Mouse (Mus musculus) neutrophil, adult 5-6 weeks (primary cell): ENCODE measurements around the gene Atg10. TPM values are rescaled to one million over a fixed set of nuclear protein-coding genes. Genes with fewer than 3 reads are reported as not detected.
"Not testable (repeated sequence)": the region's sequence is repeated elsewhere in the genome, so short reads cannot be mapped to it uniquely, and the experiment has no call there.

Source experiments
- ATAC-seq: fragments of 151-379, 151-347 bp; 2 replicates; pipeline ENCODE4 v1.8.0; 2017; ENCODE audit warnings: mild to moderate bottlenecking, moderate TSS enrichment; ENCODE audit not compliant: insufficient number of reproducible peaks, poor library complexity, low FRiP score, severe bottlenecking; ENCODE audit errors: extremely low read depth
- total RNA-seq: library from RNA; stranded (forward); fragments of 200-1000 nt; gene quantifications from 2 replicates; pipeline ENCODE4 v1.2.3, GENCODE M21; 2017

Gene Atg10
- total RNA-seq, 1 experiment from 2014 or later: 3.1 TPM

DNA sequence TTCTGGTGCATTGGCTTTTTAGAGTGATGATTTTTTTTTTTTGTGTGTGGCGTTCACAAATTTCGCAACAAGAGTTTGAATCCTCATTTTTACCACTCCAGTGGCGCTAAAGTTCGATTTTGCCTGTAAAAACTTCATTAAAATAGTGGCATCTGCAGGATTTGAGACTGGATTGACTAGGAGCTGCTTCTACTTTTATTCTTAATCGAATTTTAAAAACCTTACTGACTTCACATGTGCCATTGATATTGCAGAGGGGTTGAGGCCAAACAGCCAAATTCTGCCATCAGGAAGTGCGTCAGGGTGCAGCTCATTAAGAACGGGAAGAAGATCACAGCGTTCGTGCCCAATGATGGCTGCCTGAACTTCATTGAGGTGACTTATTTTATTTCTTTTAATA is 299.7 kb downstream of the Atg10 start:
- no peak for ATAC-seq

DNA sequence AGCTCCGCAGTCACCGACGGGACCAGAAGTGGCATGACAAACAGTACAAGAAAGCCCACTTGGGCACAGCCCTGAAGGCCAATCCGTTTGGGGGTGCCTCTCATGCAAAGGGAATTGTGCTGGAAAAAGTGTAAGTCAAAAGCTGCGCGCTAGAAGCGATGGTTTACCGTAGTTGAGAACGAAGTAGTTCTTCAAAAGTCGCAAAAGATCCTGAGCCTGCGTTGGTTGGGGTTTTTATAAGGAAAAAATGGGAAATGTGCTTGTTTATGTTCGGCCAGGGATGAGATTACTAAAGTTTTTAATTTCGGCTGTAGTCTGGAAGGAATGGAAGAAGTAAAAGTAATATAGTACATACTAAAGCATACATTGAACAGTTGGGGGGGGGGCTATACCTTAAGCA is 300.2 kb downstream of the Atg10 start:
- ATAC-seq: not testable (repeated sequence)

DNA sequence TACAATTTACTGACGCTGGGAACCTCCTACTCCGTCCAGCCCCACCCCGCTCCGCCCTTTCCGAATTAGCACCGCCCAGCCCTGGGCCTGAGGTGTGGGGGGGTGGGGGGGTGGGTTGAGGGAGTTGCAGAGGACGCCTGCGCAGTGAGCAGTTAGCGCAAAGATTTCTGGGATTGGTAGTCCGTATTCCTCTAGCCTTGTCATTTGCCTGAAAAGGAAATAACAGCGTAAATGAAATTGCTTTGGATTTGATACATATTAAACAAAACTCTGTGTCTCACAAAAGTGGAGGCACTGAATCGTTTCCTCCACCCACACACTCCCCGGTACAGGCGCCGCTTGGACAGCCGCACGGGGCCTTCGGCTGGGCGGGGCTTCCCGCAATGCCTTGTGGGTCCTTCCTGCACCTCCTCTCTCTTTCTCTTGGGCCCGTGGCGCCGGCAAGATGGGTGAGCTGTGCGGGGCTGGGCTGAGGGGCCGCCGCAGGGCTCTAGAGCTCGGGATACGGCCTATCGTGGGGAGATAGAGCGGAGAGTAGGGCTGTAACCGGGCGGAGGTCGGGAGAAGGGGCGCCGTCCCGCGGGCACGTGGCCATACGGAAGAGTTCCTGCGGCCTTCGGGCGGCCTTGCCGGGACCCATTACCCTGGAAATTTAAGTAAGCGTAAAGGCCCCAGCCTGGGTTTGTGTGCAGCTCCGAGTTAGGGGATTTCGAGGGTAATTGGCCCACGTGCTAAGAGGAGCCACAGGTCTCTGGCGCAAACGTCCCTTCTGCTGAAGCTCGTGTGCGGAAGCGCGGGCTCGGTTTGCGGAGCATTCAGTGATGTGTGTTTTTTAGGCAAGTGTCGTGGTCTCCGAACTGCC is 300.8 kb downstream of the Atg10 start, which contains the start of gene Rps23:
Gene Rps23 (plus strand): TSS at position 208 of the 862 bp plus-strand sequence.
- ATAC-seq: peak; percentile 93

DNA sequence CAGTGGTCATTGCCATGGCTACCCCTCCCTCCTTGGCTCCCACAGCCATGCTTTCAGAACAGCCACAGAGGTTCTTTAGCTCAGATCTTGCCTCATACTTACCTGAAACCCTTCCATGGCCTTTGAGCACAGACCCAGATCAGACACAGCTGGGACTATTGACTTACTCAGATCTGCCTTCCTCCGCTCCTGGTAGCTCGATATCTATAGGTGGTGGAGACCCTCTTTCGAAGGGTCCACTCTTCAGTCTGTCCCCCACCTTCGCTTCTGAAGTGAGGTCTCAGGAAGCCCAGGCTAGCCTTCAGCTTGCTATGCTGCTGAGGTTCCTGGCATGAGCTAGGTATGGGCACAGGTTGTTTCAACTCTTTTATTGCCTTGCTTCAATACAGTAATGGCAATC is 309.0 kb downstream of the Atg10 start:
- ATAC-seq: no peak

DNA sequence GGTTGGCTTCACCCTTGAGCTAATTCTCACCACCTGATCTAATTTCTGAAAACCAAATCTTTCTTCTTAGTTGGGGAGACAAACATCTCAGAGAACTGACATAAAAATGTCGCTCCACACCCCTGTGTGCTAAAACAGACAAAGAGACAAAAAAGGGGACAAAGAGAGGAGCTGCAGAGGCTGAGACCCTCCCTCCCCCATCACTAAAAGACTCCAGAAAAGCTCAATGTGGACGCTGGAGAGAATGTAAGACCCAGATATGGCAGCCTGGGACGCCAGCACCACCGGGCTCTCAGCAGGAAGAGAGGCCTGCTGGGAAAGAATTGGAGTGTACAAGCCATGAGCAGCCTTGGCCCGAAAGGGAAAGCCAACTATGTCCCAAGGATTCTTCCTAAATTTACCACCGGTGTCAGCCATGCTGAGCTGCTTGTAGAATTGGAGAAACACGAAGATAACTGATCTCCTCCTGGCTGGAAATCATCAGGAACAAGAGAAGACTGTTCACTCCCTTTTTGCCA is 310.0 kb downstream of the Atg10 start:
- no peak for ATAC-seq

DNA sequence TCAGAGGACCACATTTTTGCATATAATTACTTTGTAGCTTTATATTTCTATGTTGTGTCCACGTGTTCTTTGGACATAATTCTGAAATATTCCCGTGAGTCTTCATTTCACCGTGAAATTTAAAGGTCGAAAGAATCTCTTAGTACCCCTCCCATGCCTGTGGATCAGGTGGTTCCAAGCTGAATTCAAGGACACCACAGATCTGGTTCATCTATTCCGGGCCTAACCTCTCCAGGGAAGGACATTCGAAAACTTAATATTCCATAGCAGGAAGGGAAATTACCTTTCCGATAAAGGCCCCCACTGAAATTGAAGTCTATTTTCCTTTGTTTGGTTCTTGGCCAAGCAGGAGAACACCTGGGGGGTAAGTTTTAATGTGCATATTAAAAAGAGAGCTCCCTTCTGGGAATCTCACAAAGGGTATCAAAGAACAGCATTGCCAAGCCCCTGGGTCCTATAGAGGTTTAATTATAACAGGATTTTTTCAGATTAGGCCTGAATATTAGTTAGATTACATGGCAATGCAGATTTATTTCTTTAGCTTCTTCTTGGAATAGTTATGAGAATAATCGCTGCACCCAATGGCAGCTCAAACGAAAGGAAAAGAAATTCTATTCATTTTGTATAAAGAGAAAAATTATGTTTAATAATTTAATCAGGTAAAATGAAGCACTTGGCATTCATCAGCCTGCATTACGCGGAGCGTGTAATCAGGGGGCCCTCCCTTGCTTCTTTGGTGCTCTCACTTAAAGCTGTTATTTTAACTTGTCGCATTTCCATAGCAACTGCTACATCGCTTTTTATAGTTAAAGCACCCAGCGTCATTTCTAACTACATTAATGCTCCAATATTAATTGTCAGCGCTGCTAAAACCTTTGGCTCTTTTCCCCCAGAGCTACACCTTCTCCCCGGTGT is 310.8 kb downstream of the Atg10 start:
- no peak for ATAC-seq

DNA sequence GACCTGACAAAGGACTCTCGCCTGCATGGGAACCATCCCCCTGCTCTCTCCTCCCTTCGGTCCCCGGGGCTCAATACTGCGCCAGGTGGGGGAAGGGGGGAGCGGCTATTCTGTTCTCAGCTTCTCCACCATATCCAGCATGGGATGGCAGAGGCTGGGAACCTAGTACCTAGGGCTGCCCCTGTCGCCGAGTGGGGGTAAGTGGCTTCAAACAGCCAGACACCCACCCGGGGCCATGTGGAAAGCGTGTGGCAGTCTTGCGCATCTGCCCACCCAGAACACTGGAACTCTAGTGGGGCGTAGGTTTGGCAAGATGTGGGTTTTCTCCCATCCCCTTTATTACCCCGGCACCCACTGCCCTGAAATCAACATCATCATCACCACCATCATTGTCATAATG is 316.4 kb downstream of the Atg10 start:
- ATAC-seq: no peak

DNA sequence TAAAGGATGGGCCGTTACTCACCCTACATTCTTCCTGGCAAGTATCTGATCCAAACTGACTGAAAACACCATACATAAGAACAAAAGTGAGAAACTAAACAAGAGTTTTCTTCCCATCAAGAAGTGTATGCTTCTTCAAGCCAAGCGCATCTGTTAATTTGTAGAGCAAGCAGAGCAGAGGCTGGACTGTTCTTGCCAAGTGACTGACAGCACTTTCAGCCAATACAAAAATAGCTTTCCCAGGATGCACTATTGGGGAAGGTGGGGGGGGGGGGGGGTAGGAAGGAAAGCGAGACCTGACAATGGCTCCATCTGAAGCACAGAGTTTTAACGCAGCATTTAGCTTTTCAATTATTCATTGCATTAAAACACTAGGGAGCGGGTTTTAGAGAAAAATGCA is 318.6 kb downstream of the Atg10 start, which contains the start of gene Atp6ap1l:
Gene Atp6ap1l (minus strand): TSS at position 180 of the 400 bp plus-strand sequence.
- ATAC-seq: no peak

DNA sequence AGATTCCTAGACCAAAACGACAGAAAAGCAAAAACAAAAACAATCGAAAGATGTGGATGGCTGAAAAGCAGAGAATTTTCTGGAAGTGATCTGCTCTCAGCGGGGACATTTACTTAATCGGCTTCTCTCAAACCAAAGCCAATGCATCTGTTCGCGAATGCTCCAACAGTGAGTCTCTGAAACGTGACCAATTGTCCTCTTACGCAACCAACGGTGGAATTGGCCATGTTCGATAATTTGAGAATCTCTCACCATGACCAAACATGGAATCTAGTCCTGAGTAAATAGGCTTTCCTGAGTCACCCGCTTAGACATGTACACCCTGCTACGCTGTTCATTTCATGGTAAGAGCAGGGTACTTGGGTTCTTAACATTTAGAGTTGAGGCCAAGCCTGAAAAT is 326.9 kb downstream of the Atg10 start:
- no peak for ATAC-seq

DNA sequence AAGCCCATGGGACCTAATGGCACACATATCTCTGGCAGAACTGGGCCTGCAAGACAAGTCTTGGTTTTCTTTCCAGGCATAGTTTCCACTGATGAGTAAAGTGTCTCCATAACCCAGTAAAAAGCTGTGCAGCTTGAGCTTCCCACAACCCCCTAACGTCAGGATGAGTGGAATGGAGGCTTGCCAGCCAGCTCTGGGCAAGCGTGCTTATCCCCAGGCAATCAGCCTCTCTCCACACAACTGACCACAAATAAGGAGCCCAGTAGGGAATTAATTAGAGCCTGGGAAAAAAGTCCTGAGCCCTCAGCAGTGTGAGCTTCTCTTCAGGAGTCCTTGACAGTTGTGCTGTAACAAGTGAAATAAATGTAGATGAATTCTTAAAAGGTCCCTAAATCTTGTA is 327.7 kb downstream of the Atg10 start:
- ATAC-seq: no peak

DNA sequence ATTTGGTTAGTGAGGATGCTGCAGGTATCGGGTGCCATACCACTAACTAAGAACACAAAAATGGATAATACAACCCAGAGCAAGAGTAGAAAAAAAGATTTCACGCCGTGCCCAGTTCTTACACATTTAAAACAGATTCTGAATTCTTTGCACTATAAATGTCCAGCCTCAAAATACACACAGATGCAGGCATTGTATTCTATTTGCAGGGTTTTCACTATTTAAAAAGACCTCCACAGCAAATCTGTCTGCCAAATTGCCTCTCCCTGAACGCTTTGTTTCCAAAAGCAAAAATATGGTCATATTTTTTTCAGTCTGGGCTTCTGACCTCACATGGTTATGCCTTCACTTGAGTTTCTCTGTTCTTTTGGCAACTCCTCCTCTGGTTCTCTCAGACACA is 328.9 kb downstream of the Atg10 start:
- no peak for ATAC-seq

DNA sequence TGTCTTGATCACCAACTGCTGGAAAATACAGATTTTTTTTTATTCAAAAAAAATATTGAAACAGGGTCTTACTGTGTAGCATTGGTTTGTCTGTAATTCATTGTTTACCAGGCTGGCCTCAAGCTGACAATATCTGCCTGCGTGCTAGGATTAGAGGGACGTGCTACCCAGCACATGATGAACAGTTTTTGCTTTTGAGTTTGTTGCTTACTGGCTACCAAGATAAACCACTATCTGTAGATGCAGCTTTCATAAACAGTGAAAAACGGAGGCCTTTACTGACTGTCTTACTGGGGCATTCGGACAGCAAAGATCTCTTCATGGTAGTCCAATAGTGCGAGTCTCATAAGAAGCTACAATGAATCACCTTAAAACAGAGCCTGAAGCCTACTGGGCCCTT is 333.7 kb downstream of the Atg10 start:
- ATAC-seq: no peak

DNA sequence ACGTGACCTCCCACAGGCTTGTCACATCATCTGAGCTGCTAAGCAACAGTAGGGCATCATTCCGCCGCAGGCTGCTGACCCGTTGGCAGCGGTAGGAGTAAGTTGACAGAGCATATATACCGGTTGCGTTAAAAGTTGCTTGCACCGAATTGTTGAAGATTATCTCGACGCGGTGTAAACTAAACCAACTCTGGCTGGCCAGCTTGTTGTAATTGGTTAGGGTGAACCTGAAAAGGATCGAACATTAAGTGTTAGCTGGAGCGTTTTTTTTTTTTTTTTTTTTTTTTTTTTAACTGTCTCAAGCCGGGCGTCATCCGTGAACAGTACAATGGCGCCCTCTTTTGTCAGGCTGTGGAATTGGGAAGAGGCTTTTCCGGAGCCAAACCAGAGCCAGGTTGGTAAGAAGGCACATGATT is 337.2 kb downstream of the Atg10 start:
- 0 out of 2 replicates have a peak, but pooled peaks have one; percentile 36 for ATAC-seq

DNA sequence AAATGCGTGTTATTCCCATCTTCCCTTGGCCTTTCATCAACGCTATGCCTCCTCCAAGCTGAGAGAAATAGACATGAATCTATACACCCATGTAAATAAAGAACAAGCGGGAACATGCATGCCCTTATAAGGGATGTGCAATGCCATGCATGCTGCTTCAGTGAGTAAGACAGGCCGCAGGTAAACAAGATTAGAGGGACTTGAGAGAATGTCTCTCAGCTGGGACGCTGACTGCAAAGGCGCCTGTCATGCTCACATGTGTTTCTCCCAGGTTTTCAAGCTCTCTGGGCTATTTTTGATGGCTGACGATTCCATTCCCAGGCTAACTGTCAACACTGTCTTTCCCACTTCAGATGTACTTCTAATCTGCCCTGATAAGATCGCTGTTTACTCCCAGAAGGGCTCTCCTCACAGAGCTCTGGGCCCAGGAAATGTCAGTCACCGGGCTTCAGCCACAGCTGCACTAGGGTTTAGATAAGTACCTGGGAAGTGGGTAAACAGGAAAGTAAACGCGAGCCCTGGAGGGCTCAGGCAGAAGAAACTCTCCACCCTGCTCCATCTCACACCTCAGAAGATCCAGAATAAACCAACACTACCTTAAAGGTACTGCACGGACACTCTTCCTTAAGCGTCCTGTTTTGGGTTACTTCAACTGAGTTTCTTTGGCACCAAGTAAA is 337.8 kb downstream of the Atg10 start:
- ATAC-seq: no peak

Other genes starting within 250 kb of the Atg10 start
- 20.3 and 34.0 TPM in 2 replicates for gene Ssbp2, start 236.3 kb upstream of the Atg10 start, total RNA-seq